Mouse (Mus musculus): ENCODE results near the gene Gm9944. TPM values are rescaled to one million over a fixed set of nuclear protein-coding genes. Genes with fewer than 3 reads are reported as not detected.

Gene Gm9944
- total RNA-seq (2023), result not detected

GRCm38 (mm10) chr4:144453217-144453616 lies at the start of gene Gm9944:
Gm9944 (minus strand) TSS chr4:144453317.

GRCm38 (mm10) chr4:144463656-144464055 lies 10.5 kb upstream of the Gm9944 start, which contains the start of gene Aadacl3:
Aadacl3 (minus strand) TSS chr4:144463756.

GRCm38 (mm10) chr4:144438672-144439071 lies 14.4 kb downstream of the Gm9944 start, which contains the start of gene 1700012P22Rik:
1700012P22Rik (minus strand) TSS chr4:144438772.

GRCm38 (mm10) chr4:144408290-144408689 lies 44.8 kb downstream of the Gm9944 start, which contains the start of gene Pramef12:
Pramef12 (minus strand) TSS chr4:144408464.

Other genes with a start within 250 kb of the Gm9944 start
- gene C87977, start 240.0 kb downstream of the Gm9944 start, total RNA-seq (2023), result not detected
- gene Pramel5, start 172.8 kb downstream of the Gm9944 start, total RNA-seq (2023), result not detected
- not detected for gene Gm13128, start 123.1 kb downstream of the Gm9944 start, total RNA-seq (2023)
- gene Gm13119, start 95.4 kb downstream of the Gm9944 start, total RNA-seq (2023), result not detected
- gene Pramef20, start 75.4 kb downstream of the Gm9944 start, total RNA-seq (2023), result not detected
- not detected for gene Pramef12, start 44.9 kb downstream of the Gm9944 start, total RNA-seq (2023)
- not detected for gene 1700012P22Rik, start 14.5 kb downstream of the Gm9944 start, total RNA-seq (2023)
- gene Aadacl3, start 10.4 kb upstream of the Gm9944 start, total RNA-seq (2023), result not detected
- not detected for gene 9430007A20Rik, start 66.5 kb upstream of the Gm9944 start, total RNA-seq (2023)
- not detected for gene Gm13124, start 111.8 kb upstream of the Gm9944 start, total RNA-seq (2023)
- not detected for gene Aadacl4, start 160.4 kb upstream of the Gm9944 start, total RNA-seq (2023)
- not detected for gene Gm436, start 233.1 kb upstream of the Gm9944 start, total RNA-seq (2023)